Mouse (Mus musculus): ENCODE measurements around the gene Phgdh.

DNA sequence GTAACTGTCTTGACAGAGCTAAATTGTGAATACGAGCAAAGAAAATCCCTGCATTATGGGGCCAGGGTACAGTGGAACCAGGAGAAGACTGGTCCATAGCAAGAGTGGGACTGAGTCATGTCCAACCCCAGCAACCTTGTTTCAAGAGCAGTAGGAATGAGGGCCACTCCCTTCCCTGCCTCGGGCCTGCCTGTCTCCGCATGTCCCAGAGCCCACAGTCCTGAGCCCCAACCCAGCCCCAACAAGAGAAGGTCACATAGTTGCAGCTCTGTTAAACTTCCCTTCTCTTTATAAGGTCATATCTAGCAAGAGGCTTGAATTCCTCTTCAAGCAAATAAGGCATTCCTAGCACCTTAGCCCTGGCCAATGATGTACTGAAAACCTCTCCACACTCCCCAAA, 38.0 kb downstream of the Phgdh start:
- TF ChIP-seq POLR2A (IDR thresholded peaks at IDR 0.05; ENCODE audit: insufficient read length, low read depth) (no peak), SRF (IDR thresholded peaks at IDR 0.05; ENCODE audit: control insufficient read depth, insufficient read length, low read depth) (no peak), USF1 (IDR thresholded peaks at IDR 0.05; ENCODE audit: low read depth) (no peak), CEBPB (IDR thresholded peaks at IDR 0.05; ENCODE audit: insufficient read depth, poor library complexity, severe bottlenecking) (no peak), POLR2AphosphoS2 (IDR thresholded peaks at IDR 0.05; ENCODE audit: insufficient read length, low read depth) (no peak), TCF12 (IDR thresholded peaks at IDR 0.05; ENCODE audit: insufficient read depth, poor library complexity, severe bottlenecking) (no peak), MAX (IDR thresholded peaks at IDR 0.05; ENCODE audit: low read depth) (no peak)
